8 mouse cellular contexts compared by ENCODE assay signal in genomic region chr17:86169092-86169491, GRCm38 (mm10). TPM values are rescaled to one million over a fixed set of nuclear protein-coding genes. Genes with fewer than 3 reads are reported as not detected.
A peak's percentile ranks its signal among the peaks of the same experiment; 100 is the strongest.
DNase-seq lines count a peak whose midpoint lies in the region; ATAC-seq and TF ChIP-seq lines count a peak whose summit lies in the region.

No protein-coding gene starts in this region.

- no peak for DNase-seq in gastrocnemius, adult 2 months
- no peak for DNase-seq in gastrocnemius, postnatal 14 days
- DNase-seq in right cerebral cortex, postnatal 10 days (ENCODE audit: low spot score in 2 of 2): peak; percentile 64 to 67
- DNase-seq in right cerebral cortex, postnatal 4 days: no peak
- peak; percentile 28 for DNase-seq in induced T-regulatory cell, adult 2 months (ENCODE audit: low read depth)
- no peak for DNase-seq in gastrocnemius, postnatal 36 days
- DNase-seq in spleen, postnatal 14 days (ENCODE audit: low spot score in 2 of 2): no peak

- H3K27me3 ChIP-seq in neural tube, embryonic 13.5 days: no peaks in the 10 kb centered on the region

- peaks cover 42% of the 10 kb centered on the region for H3K4me1 ChIP-seq in neural tube, embryonic 13.5 days (replicated peaks)

- WGBS in neural tube, embryonic 13.5 days: 21% methylated on average over 6 of the region's 6 CpGs

- ATAC-seq in neural tube, embryonic 13.5 days (ENCODE audit: low read depth): no peak

- H3K4me2 ChIP-seq in neural tube, embryonic 13.5 days: peak overlapping the region; percentile 76

- H3K4me3 ChIP-seq in gastrocnemius, adult 2 months: peak overlapping the region; percentile 79
- peak overlapping the region; percentile 80 for H3K4me3 ChIP-seq in neural tube, embryonic 13.5 days

- H3K36me3 ChIP-seq in neural tube, embryonic 13.5 days: peaks cover 14% of the 10 kb centered on the region; the same call in 1 of the 2 replicates

- intact Hi-C loops in gastrocnemius, adult 2 months (cut with DNase I): loop anchor here (10.0 kb wide), 1 partner anchor 736 kb away; no protein-coding TSS in a partner anchor
- intact Hi-C loops in gastrocnemius, postnatal 14 days (cut with DNase I; ENCODE audit: low total_unique reads): no loop called here
- intact Hi-C loops in gastrocnemius, postnatal 36 days (cut with DNase I): no loop called here

- H3K9me3 ChIP-seq in neural tube, embryonic 13.5 days: no peaks in the 10 kb centered on the region

- H3K27ac ChIP-seq in gastrocnemius, adult 2 months: no peak overlapping the region
- H3K27ac ChIP-seq in neural tube, embryonic 13.5 days (replicated peaks): peak overlapping the region; percentile 96; the same call in 1 of the 2 replicates

- peak overlapping the region; percentile 93 for H3K9ac ChIP-seq in neural tube, embryonic 13.5 days

- no peak for TF ChIP-seq CTCF in gastrocnemius, adult 2 months (IDR thresholded peaks at IDR 0.05)

RNA-seq across cellular contexts. Expression of gene Prkce, which starts 1.5 kb away (rescaled TPM):
- 10 to 100 TPM in 1 of 2 experiments, 1 to 10 TPM in 1; 9.3 to 10.2 TPM for total RNA-seq in gastrocnemius, adult 2 months (2021)
- total RNA-seq in gastrocnemius, postnatal 14 days (2021): 1 to 10 TPM; 8.7 TPM
- polyA plus RNA-seq in neural tube, embryonic 13.5 days (2015; fragmentation: Nextera tagmentation; extraction: Ambion mirVana): 24.9 and 27.7 TPM in 2 replicates
- total RNA-seq in gastrocnemius, postnatal 36 days (2021): 1 to 10 TPM; 7.9 to 8.2 TPM

RNA-seq across cellular contexts. Expression of gene Srbd1, which starts 24.1 kb away (rescaled TPM):
- total RNA-seq in gastrocnemius, adult 2 months (2021): 1 to 10 TPM; 5.5 to 8.0 TPM
- total RNA-seq in gastrocnemius, postnatal 14 days (2021): 1 to 10 TPM; 6.5 to 7.6 TPM
- polyA plus RNA-seq in neural tube, embryonic 13.5 days (2015; fragmentation: Nextera tagmentation; extraction: Ambion mirVana): 14.6 and 16.4 TPM in 2 replicates
- total RNA-seq in gastrocnemius, postnatal 36 days (2021): 1 to 10 TPM; 4.4 to 5.5 TPM

Comparison
In these comparisons a context has a peak if more than half of its experiments do, and no peak if none do; other contexts are left out.
1. DNase-seq: peak in right cerebral cortex, postnatal 10 days (2 of 2) and induced T-regulatory cell, adult 2 months (single experiment); none in gastrocnemius, adult 2 months (single experiment), gastrocnemius, postnatal 14 days (single experiment), right cerebral cortex, postnatal 4 days (single experiment), gastrocnemius, postnatal 36 days (0 of 2) and spleen, postnatal 14 days (0 of 2).